Mouse (Mus musculus) right cerebral cortex, postnatal 14 days (tissue): Measurements from ENCODE around the gene Gm20388.

ENCODE experiments used
- DNase-seq: peaks from one replicate; pipeline ENCODE4 v3.0.0; 2022

The Gm20388 gene

GRCm38 (mm10) chr8:120505082-120505511 lies 594.5 kb downstream of the Gm20388 start:
- no peak for DNase-seq

GRCm38 (mm10) chr8:120505619-120506310 lies 595.1 kb downstream of the Gm20388 start:
- DNase-seq, result no peak

- no peak for DNase-seq
These were observed 595.9 kb downstream of the Gm20388 start for GRCm38 (mm10) chr8:120506562-120506961.

GRCm38 (mm10) chr8:120507290-120507689 lies 596.6 kb downstream of the Gm20388 start:
- no peak for DNase-seq

GRCm38 (mm10) chr8:120509136-120510034 lies 598.7 kb downstream of the Gm20388 start:
- DNase-seq, result no peak

- DNase-seq, result no peak
These were observed 599.4 kb downstream of the Gm20388 start for GRCm38 (mm10) chr8:120510035-120510416.

GRCm38 (mm10) chr8:120510863-120511457 lies 600.3 kb downstream of the Gm20388 start:
- no peak for DNase-seq

GRCm38 (mm10) chr8:120511737-120512136 lies 601.1 kb downstream of the Gm20388 start:
- DNase-seq, result no peak

- no peak for DNase-seq
These were observed 601.7 kb downstream of the Gm20388 start for GRCm38 (mm10) chr8:120512326-120512725.

- no peak for DNase-seq
These were observed 602.5 kb downstream of the Gm20388 start for GRCm38 (mm10) chr8:120513145-120513544.

GRCm38 (mm10) chr8:120513638-120514461 lies 603.2 kb downstream of the Gm20388 start:
- no peak for DNase-seq

- no peak for DNase-seq
These were observed 604.6 kb downstream of the Gm20388 start for GRCm38 (mm10) chr8:120515214-120515613.

GRCm38 (mm10) chr8:120515650-120516049 lies 605.0 kb downstream of the Gm20388 start:
- no peak for DNase-seq

- DNase-seq, result no peak
These were observed 605.6 kb downstream of the Gm20388 start for GRCm38 (mm10) chr8:120516182-120516755.

- no peak for DNase-seq
These were observed 607.2 kb downstream of the Gm20388 start for GRCm38 (mm10) chr8:120517666-120518410.

- DNase-seq, result no peak
These were observed 608.3 kb downstream of the Gm20388 start for GRCm38 (mm10) chr8:120518736-120519534.

GRCm38 (mm10) chr8:120520287-120520686 lies 609.6 kb downstream of the Gm20388 start:
- no peak for DNase-seq

- DNase-seq, result no peak
These were observed 610.3 kb downstream of the Gm20388 start for GRCm38 (mm10) chr8:120520707-120521590.

- DNase-seq, result no peak
These were observed 610.9 kb downstream of the Gm20388 start for GRCm38 (mm10) chr8:120521591-120521965.

GRCm38 (mm10) chr8:120523641-120524040 lies 613.0 kb downstream of the Gm20388 start:
- DNase-seq, result no peak
